In genomic region chr2:18064941-18065707, GRCm38 (mm10) we compare ENCODE assay signal across 8 mouse cellular contexts. TPM values are rescaled to one million over a fixed set of nuclear protein-coding genes. Genes with fewer than 3 reads are reported as not detected.
DNase-seq lines count a peak whose midpoint lies in the region; ATAC-seq lines count a peak whose summit lies in the region.

No protein-coding gene starts in this region.

- peak overlapping the region; percentile 96 for H3K9ac ChIP-seq in hindbrain, embryonic 13.5 days

- peak; percentile 60 for ATAC-seq in hindbrain, embryonic 13.5 days (ENCODE audit: low FRiP score)

- H3K9me3 ChIP-seq in hindbrain, embryonic 13.5 days: no peaks in the 10 kb centered on the region

- H3K36me3 ChIP-seq in hindbrain, embryonic 13.5 days: peaks cover 10% of the 10 kb centered on the region

- peak overlapping the region; percentile 82 for H3K4me3 ChIP-seq in hindbrain, embryonic 13.5 days

- DNase-seq in NIH3T3 (ENCODE audit: low read depth): peak; percentile 80
- DNase-seq in cerebellum, postnatal 10 days: peak; percentile 88 to 92
- peak; percentile 55 to 65 for DNase-seq in frontal cortex, postnatal 14 days (ENCODE audit: low spot score in 2 of 2)
- DNase-seq in left cerebral cortex, adult 11 months (ENCODE audit: low spot score): peak; percentile 52
- peak; percentile 77 for DNase-seq in lung, postnatal 36 days
- peak; percentile 63 for DNase-seq in right cerebral cortex, adult 18-20 months
- peak; percentile 79 for DNase-seq in urinary bladder, adult 2 months (ENCODE audit: low spot score)

- H3K4me1 ChIP-seq in hindbrain, embryonic 13.5 days (replicated peaks): peaks cover 16% of the 10 kb centered on the region

- under 1% methylated on average over 56 of the region's 85 CpGs for whole genome bisulfite sequencing in hindbrain, embryonic 13.5 days

- H3K27me3 ChIP-seq in hindbrain, embryonic 13.5 days: no peaks in the 10 kb centered on the region

- peak overlapping the region; percentile 100 for H3K27ac ChIP-seq in hindbrain, embryonic 13.5 days

- peak overlapping the region; percentile 87 for H3K4me2 ChIP-seq in hindbrain, embryonic 13.5 days

RNA-seq across cellular contexts. Expression of gene Mllt10, which starts 10.1 kb away (rescaled TPM):
- polyA plus RNA-seq in hindbrain, embryonic 13.5 days (2015; fragmentation: Nextera tagmentation; extraction: Ambion mirVana): 60.3 and 61.4 TPM in 2 replicates
- polyA plus RNA-seq in urinary bladder, adult 2 months (2012; rRNA removed): 31.4 and 31.7 TPM in 2 replicates

RNA-seq across cellular contexts. Expression of gene Skida1, which starts 16.3 kb away (rescaled TPM):
- 11.5 and 12.7 TPM in 2 replicates for polyA plus RNA-seq in hindbrain, embryonic 13.5 days (2015; fragmentation: Nextera tagmentation; extraction: Ambion mirVana)
- 3.4 and 4.9 TPM in 2 replicates for polyA plus RNA-seq in urinary bladder, adult 2 months (2012; rRNA removed)

RNA-seq across cellular contexts. Expression of gene A930004D18Rik, which starts 27.6 kb away (rescaled TPM):
- polyA plus RNA-seq in hindbrain, embryonic 13.5 days (2015; fragmentation: Nextera tagmentation; extraction: Ambion mirVana): 13.1 and 14.0 TPM in 2 replicates
- 3.6 and 3.9 TPM in 2 replicates for polyA plus RNA-seq in urinary bladder, adult 2 months (2012; rRNA removed)

Comparison
In these comparisons a context has a peak if more than half of its experiments do, and no peak if none do; other contexts are left out.
1. Peak in every context shown above with its lines: DNase-seq, ATAC-seq, H3K4me3 ChIP-seq and H3K27ac ChIP-seq.